Mouse (Mus musculus) bone marrow macrophage, adult 2 months (primary cell): ENCODE results near the gene Egfl8.

Experiments
- CTCF ChIP-seq: IDR thresholded peaks from 2 replicates; pipeline ENCODE4 v1.5.1; 2012; ENCODE audit warnings: low read depth, mild to moderate bottlenecking, low read length, moderate library complexity
- POLR2A ChIP-seq: IDR thresholded peaks from 2 replicates; pipeline ENCODE4 v1.6.1; 2012; ENCODE audit warnings: mild to moderate bottlenecking, low read depth, low read length, borderline replicate concordance

DNA sequence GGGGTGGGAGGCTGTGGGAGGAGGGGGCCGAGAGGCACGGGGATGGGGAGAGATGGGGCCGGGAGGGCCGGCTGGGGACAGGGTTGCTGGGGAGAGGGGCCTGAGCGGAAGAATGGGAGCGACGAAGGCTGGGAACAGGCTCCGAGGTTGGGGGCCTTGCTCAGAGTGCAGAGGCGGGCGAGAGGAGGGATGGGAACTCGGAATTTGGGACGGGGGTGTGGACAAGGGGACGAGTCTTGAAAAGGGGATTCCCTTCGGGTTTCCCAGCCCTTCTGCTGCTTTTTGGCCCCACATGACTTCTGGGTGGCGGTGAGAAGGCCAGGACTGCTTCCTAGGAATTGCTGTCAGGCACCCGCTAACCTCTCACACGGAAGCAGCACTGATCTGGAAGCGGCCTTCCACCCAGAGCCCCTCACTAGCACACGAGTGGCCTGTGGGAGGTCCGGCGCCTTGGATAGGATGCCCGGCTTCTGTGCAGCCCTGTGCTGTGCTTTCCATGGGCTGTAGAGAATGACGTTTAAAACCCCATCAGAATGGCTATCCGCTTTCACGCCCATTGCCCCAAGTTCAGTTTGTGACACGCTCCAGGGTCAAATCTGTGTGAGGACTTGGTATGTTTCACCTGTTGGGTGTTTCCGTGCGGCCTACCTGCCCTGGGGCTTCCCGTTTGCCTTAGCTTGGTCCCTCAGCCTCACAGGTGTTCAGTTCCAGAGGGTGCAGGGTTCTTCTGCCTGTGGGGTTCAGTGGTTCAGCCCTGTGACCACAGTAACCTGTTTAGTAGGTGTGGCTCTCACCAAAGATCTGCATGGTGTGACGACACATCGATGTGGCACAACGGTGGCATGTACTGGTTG, 9.4 kb downstream of the Egfl8 start:
- no peak for TF ChIP-seq POLR2A
- no peak for TF ChIP-seq CTCF
